Mouse (Mus musculus) embryo, embryonic 10.5 days (tissue): Measurements from ENCODE around the gene Zfp110.

ENCODE experiments used
- DNase-seq: peaks from one replicate; pipeline ENCODE4 v3.0.0-alpha.2; 2015; ENCODE audit warnings: low spot score

Gene Zfp110

DNA sequence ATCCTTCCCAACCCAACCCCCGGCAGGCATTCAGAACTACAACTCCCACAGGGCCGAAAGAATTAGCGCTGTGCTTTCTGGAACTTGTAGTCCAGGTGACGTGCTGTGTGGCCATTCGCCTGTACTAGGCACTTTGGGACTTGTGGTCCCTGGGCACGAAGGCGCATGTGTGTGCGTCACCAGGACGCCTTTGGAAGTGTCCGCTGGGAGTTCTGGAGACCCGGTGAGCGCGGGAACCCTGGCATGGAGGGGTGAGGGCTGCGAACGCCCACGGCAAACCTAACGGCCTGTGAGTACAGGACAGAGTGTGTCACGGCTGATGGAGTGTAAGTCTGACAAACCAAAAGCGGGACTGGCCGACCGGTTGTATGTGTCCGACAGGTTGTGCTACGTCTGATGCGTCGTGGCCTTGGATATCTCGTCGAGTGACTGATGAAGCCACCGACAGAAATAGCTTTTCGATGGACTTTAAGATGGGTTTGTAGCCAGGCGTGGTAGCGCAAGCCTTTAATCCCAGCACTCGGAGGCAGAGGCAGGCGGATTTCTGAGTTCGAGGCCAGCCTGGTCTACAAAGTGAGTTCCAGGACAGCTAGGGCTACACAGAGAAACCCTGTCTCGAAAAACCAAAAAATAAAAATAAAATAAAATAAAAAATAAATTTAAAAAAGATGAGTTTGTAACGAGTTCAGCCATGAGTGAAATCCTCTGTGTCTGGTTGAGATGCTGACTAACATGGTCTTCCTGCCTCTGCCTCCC is 63.3 kb downstream of the Zfp110 start, which contains the start of gene Zscan22:
Zscan22 (plus strand) TSS at position 161 of the 756 bp plus-strand sequence.
- peak; percentile 98 for DNase-seq
